Mouse (Mus musculus) layer of hippocampus, adult 9-11 months (tissue): ENCODE results near the gene Llph.
A peak's percentile ranks its signal among the peaks of the same experiment; 100 is the strongest.

Source experiments
- DNase-seq: peaks from one replicate; pipeline ENCODE4 v3.0.0; 2022

The Llph gene

DNA sequence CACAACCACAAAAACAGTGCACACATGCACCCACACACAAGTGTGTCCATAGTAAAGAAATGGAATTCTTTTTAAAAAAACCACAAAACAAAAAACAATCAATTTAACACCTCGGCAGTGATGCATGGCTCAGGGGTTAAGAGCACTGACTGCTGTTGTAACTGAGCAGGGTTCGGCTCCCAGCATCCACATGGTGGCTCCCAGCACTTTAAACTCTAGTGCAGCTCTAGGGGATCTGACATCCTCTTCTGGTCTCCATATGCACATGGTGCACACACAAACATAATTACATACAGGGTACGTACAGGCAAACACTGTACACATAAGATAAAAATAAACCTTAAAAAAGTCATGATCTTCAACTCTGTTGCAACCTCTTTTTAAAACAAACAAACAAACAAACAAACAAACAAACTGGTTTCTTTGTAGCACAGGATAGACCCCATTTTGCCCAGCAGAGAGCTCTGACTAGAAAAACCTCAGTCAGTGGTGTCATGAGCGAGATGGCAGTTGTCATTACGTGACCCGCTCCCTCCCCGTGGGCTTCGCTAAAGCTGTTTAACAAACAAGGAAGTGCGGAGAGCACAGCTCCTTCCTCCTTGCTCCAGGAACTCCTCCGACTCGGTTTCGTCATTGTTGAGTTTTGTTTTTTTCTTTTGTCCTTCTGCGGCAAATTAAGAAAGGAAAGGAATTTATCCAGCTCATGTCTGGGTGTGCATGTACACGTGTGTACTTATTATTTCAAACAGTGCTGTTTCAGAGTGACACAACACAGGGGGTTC, 7.1 kb upstream of the Llph start:
- DNase-seq: no peak

- DNase-seq: no peak
Observed at GRCm38 (mm10) chr10:120220776-120221175, 6.1 kb upstream of the Llph start.

DNA sequence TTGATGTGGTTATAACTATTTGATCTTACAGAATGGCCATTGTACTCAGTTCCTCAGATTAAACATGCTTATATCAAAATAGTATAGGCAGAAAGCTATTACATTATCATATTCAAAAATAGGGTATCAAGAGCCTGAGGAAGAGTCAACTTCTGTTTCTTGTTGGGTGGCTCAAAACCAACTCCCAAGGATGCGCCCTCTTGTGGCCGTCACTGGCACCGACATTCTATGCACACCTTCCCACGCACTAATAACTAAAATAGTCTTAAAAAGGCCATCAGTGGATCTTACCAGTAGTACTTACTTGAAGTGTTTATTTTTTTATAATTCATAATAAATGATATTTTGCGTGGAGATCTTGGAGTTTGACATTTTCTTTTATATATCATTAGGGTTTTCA, 4.8 kb downstream of the Llph start:
- peak; percentile 30 for DNase-seq

DNA sequence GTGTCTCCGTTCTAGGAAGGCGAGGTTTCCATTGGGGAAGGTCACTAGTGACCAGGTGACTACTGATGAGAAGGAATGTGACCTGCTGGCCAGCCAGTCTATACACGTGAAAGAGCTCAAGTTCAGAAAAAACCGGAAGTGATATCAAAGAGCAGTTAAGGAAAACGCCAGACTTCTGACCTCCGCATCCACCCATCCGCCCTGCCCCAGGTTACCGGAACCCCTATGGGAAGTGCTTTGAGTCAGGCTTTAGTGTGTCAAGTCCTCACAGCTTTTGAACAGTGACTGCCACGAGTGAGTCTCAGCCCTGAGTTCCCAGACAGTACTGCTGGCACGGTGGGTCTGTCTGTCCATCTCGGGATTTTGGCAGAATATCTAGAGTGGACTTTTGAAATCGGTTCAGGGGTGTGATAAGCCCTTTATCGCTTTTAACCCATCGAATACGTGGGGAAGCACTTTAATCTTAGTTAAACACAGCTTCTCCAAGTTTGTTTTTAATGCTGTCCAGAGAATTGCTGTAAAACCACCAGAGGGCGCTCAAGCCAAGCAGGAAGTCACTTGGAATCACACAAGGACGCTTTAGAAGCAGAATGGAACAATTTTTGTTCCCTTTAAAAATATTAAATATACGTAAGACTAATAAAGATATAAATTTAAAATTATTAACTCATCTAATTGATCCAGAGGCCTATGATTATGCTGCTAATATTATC, 6.9 kb downstream of the Llph start:
- DNase-seq: peak; percentile 25

- no peak for DNase-seq
Observed at GRCm38 (mm10) chr10:120236855-120237254, 10.0 kb downstream of the Llph start.

- DNase-seq: no peak
Observed at GRCm38 (mm10) chr10:120238241-120238640, 11.4 kb downstream of the Llph start.

DNA sequence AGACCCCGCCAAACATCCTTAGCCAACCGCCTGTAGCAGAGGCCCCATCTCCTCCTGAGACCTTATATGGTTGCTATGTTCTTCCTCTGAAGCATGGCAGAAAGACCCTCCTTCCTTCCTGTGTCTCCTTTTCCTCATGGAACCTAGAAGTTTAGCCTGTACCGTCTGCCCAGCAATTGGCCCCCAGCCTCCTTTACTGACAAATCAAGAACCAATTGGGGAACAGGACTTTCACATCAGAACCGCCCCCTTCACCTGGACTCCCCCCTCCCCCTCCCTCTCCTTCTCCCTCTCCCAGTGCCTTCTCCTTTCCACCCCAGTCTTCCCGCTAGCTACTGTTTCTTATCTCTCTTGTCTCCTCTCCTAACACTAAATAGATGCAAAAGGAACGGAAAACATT, 12.6 kb downstream of the Llph start:
- DNase-seq: no peak

- DNase-seq: no peak
Observed at GRCm38 (mm10) chr10:120242421-120242820, 15.6 kb downstream of the Llph start.

DNA sequence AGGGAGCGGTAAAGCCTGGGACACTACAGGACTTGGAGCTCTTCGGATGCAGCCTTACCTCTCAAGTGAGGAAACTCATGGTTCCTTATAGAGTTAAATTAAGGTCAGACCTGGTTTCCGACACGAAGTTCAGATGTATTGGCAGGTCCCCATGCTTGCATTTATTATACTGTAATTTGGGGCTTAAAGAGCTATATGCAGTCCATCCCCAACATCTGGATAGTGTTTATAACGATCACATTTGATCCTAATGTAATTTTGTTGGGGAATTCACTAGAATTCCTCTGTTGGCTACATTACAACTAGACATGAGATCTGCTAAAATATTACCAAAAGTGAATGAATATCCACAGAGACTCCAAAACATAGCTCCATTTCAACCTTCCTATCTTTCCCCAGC, 18.8 kb downstream of the Llph start:
- no peak for DNase-seq

GRCm38 (mm10) chr10:120246994-120247750, 20.3 kb downstream of the Llph start:
- peak; percentile 49 for DNase-seq

DNA sequence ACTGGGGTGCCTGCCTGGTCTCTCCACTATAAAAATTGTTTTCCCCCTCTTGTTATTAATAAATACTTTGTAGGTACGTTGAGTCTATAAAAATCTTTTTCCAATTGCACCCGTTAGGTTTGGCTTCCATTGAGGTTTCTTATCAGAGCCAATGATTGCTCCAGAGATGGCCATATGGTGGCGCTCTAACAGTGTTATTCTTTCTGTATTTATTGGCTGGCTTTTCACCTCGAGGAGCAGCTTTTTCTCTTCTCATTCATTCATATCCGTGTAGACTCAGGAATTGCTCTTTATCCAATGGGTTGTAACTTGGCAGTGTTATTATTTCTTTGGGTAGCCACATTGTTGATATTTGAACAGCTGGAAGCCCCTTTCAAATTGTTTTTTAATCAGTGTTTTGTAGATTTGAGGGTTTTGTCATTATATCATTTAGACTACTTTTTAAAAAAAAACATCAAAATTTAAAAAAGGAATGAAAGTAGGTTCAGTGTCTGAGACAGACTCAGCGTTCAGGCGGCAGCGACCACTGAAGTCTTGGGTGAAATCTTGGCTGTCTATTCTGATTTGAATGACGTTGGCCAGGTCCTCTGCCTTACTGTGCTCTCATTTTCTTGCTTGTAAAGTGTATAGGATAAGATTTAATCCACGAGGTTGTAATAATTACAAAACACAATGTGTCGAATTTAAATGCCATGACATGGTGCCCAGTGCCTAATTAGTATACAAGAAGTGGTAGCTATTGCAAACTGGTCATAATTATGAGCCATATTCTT, 24.2 kb downstream of the Llph start:
- no peak for DNase-seq

GRCm38 (mm10) chr10:120251791-120252190, 24.9 kb downstream of the Llph start:
- DNase-seq: no peak

DNA sequence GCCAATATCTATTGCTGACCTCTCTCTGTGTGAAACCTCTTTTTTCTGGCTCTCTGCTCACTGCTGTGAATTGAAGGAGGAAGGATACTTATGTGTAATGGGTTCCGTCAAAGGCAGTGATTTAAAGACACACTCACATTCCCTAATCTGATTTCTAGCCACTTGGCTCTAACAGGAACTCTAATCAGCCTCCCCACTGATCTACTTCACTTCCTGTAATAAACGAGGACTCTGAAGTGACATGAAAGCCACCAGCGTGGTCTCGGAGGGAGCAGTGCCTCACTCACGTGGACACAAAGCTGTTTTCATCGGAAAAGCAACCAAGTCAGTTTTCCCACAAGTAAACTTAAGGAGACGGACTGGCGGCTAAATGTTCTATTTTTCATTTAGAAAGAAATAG, 25.9 kb downstream of the Llph start:
- no peak for DNase-seq

DNA sequence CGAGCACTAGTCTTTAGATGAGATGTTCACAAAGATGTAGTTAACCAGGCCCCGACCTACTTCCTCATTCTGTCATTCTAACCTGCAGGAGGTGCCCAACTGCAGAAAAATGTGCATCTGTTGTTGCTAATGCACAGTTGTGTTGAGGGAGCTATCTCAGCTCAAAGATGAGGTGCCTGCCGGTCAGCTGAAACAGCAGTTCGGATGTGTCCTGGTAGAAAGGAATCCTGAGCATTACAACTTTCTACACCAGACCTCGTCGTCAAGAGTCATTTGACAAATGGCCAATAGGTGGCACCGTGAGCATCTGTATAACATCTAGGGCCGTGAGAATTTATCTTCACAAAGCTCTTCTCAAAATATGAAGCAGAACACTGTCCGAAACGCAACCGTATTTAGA, 30.4 kb downstream of the Llph start:
- DNase-seq: peak; percentile 31

DNA sequence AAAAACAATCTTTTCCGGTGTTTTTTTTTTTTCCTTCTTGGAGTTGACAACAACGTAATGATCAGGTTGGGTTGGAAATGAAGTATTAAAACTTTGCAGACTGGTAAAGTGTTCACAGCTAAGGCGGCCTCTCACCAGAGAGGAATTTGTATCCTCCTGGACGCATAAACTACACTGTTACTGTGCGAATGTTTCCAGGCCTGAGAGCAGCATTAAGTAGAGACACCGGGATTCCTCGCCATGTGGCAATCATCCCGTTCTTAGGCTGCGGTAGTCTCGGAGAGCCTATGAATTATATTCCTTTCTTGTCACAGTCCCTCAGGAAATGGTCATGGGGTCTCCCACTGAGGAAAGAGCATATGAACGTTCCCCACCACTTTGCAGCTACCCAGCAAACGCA, 40.9 kb downstream of the Llph start:
- no peak for DNase-seq

DNA sequence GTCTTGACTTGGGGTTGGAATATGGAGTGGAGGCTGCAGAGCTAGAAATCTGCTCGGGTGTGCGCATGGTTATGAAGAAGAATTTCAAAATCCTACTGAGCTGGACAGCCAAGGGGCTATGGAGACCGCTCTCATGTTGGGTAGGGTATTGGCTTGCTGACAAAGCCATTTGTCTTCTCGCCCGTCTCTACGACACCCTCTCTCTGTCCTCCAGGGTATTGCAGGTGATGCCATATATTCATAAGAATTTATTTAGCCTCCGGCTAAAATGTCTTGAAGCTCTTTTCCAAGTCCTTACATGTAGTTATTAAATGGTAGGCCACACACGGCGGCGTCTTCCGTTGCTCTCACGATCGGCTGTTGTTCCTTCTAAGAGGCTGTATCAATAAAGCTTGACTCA, 43.1 kb downstream of the Llph start:
- no peak for DNase-seq

DNA sequence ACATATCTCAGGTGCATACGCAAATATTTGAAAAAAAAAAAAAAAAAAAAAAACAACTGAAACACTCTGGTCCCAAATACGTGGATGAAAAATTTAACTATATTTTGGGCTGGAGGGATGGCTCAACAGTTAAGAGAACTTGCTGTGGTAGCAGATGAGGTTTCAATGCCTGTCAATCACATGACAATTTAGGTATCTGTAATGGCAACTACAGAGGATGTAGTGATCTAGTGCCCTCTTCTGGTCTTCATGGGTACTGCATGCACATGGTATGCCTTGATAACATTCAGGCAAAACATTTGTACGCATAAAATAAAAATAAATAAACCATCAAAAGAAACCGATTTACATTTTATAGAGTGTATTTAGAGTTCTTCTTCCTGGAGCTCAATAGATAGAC, 43.9 kb downstream of the Llph start:
- no peak for DNase-seq

GRCm38 (mm10) chr10:120271318-120271717, 44.4 kb downstream of the Llph start:
- no peak for DNase-seq

DNA sequence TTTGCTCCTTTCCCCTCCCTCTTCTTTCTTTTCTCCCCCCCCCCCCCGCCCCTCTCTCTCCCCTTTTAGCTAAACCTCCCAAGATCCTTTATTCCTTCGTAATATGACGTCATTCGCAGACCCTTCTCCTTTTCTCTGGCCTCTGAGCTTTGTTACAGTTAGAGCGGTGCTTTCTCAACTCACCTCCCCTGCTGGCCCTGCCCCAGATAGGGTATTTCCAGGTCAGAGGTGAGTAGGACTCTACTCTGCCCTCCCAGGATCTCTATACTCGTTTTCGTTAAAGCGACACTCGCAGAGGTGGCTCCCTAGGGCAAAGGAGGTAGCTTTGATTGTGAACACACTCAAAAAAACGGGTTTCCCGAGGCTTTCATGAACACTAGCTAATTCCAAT, 45.0 kb downstream of the Llph start:
- DNase-seq: no peak

DNA sequence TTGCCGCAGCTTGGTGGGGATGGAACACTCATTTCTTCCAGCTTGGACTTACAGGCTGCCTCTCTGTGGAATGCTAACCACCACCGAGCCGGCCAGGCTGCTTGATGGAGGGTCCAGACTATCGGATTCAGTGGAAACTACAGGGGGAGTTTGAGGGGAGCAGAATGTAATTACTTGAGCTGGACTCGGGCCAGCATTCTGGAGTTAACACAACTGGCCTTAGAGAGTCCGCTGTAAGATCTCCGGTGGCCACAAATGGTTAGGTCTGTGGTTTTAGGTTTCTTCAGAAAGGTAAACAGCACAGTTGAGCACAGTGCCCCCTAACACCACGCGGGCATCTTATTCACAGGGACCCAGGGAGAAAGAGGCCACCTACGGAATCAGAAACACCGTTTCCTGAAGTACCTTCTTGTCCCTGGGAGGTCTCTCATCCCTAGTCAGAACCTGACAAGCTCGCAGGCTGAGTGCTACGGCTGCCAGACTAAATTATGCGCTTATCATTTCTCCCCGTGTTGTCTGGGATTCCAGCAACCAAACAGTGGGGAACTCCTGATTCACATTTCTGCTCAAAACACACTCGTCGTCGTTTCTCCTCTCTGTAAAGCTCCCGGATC, 45.5 kb downstream of the Llph start:
- no peak for DNase-seq

DNA sequence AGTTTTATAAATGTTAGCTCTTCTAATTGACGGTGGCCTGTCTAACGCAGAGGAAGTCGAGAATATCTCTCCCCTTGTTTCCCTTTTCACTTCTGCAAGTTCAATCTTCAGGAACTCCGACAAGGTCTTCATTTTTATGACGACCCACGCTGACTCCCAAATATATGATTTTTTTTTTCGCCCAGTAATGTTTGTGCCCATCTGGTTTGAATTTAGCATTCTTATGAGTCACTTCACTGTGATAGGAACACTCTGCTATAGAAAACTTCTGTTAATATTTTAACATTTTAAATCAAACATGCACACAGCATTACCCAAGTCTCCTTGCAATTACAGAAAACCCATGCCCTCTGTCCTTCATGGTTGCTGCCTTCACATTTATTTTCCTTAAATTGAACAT, 46.5 kb downstream of the Llph start:
- DNase-seq: no peak

GRCm38 (mm10) chr10:120279482-120280128, 52.7 kb downstream of the Llph start:
- no peak for DNase-seq
